Comparison of ENCODE assay signal across 20 mouse cellular contexts in genomic region chr3:142969501-142969900, GRCm38 (mm10).
"Had no signal": no experiment of that assay in that cellular context is flagged by ENCODE, and none has a peak within 500 bp of the region (broad histone marks: within the 10 kb centered on the region; RNA-seq: fewer than 3 reads in every experiment).

No protein-coding gene starts in this region.

- H3K36me3 ChIP-seq: kidney, embryonic 15.5 days; limb, embryonic 12.5 days; liver, embryonic 13.5 days; lung, embryonic 15.5 days; midbrain, embryonic 12.5 days; midbrain, embryonic 15.5 days; neural tube, embryonic 12.5 days; neural tube, embryonic 15.5 days; stomach, embryonic 15.5 days had no signal

- H3K4me1 ChIP-seq: kidney, embryonic 15.5 days; limb, embryonic 12.5 days; liver, embryonic 13.5 days; lung, embryonic 15.5 days; midbrain, embryonic 12.5 days; midbrain, embryonic 15.5 days; neural tube, embryonic 12.5 days; stomach, embryonic 15.5 days had no signal

- DNase-seq: kidney, adult 11 months; kidney, adult 8-10 months; kidney, postnatal 10 days; kidney, postnatal 36 days; layer of hippocampus, postnatal 36 days; liver, embryonic 13.5 days; right cerebral cortex, adult 18-20 months; right cerebral cortex, postnatal 14 days; right cerebral cortex, postnatal 4 days; thymus, postnatal 25 days had no signal

- H3K27ac ChIP-seq: kidney, embryonic 15.5 days; left cerebral cortex, adult 2 months; limb, embryonic 12.5 days; liver, embryonic 13.5 days; lung, embryonic 15.5 days; macrophage; midbrain, embryonic 12.5 days; midbrain, embryonic 15.5 days; neural tube, embryonic 12.5 days; neural tube, embryonic 15.5 days; stomach, embryonic 15.5 days had no signal

- H3K9me3 ChIP-seq: kidney, embryonic 15.5 days; limb, embryonic 12.5 days; liver, embryonic 13.5 days; lung, embryonic 15.5 days; midbrain, embryonic 12.5 days; midbrain, embryonic 15.5 days; neural tube, embryonic 12.5 days; neural tube, embryonic 15.5 days; stomach, embryonic 15.5 days had no signal

- H3K4me3 ChIP-seq: kidney, embryonic 15.5 days; left cerebral cortex, adult 2 months; limb, embryonic 12.5 days; liver, embryonic 13.5 days; lung, embryonic 15.5 days; midbrain, embryonic 12.5 days; midbrain, embryonic 15.5 days; neural tube, embryonic 12.5 days; neural tube, embryonic 15.5 days; stomach, embryonic 15.5 days had no signal

- ATAC-seq: midbrain, embryonic 15.5 days had no signal

- H3K9ac ChIP-seq: kidney, embryonic 15.5 days; limb, embryonic 12.5 days; liver, embryonic 13.5 days; lung, embryonic 15.5 days; midbrain, embryonic 12.5 days; midbrain, embryonic 15.5 days; neural tube, embryonic 12.5 days; neural tube, embryonic 15.5 days; stomach, embryonic 15.5 days had no signal

- H3K27me3 ChIP-seq: kidney, embryonic 15.5 days; limb, embryonic 12.5 days; liver, embryonic 13.5 days; lung, embryonic 15.5 days; midbrain, embryonic 12.5 days; midbrain, embryonic 15.5 days; neural tube, embryonic 12.5 days; neural tube, embryonic 15.5 days; stomach, embryonic 15.5 days had no signal

- H3K4me2 ChIP-seq: kidney, embryonic 15.5 days; limb, embryonic 12.5 days; liver, embryonic 13.5 days; lung, embryonic 15.5 days; midbrain, embryonic 12.5 days; midbrain, embryonic 15.5 days; neural tube, embryonic 12.5 days; neural tube, embryonic 15.5 days; stomach, embryonic 15.5 days had no signal
